Mouse (Mus musculus): ENCODE measurements around the gene Olfr352.

The Olfr352 gene

GRCm38 (mm10) chr2:36868160-36868559 is at the start of gene Olfr352:
Gene Olfr352 (plus strand): TSS chr2:36868460.
- DNase-seq (ENCODE audit: low read depth): no peak

- DNase-seq (ENCODE audit: low read depth): no peak
Observed at GRCm38 (mm10) chr2:36846010-36846409, 22.2 kb upstream of the Olfr352 start, which contains the start of gene Olfr350. Gene Olfr350 (plus strand): TSS chr2:36846310.

GRCm38 (mm10) chr2:36862560-36862959 is 5.7 kb upstream of the Olfr352 start, which contains the start of gene Olfr351:
Gene Olfr351 (minus strand): TSS chr2:36862660.
- DNase-seq (ENCODE audit: low read depth): no peak

- DNase-seq (ENCODE audit: low read depth): no peak
Observed at GRCm38 (mm10) chr2:36892836-36893235, 24.6 kb downstream of the Olfr352 start, which contains the start of gene Olfr353. Gene Olfr353 (minus strand): TSS chr2:36892936.

- no peak for DNase-seq (ENCODE audit: low read depth)
Observed at GRCm38 (mm10) chr2:36897114-36897513, 28.9 kb downstream of the Olfr352 start.

GRCm38 (mm10) chr2:36905380-36905779 is 37.1 kb downstream of the Olfr352 start, which contains the start of gene Olfr354:
Gene Olfr354 (plus strand): TSS chr2:36905680.
- DNase-seq (ENCODE audit: low read depth): no peak

Data from induced T-regulatory cell, adult 2 months (primary cell).